ENCODE assay signal across 27 mouse cellular contexts in genomic region chr6:71322491-71322921, GRCm38 (mm10). TPM values are rescaled to one million over a fixed set of nuclear protein-coding genes. Genes with fewer than 3 reads are reported as not detected.
DNase-seq lines count a peak whose midpoint lies in the region; ATAC-seq and TF ChIP-seq lines count a peak whose summit lies in the region.
"Had no signal": no experiment of that assay in that cellular context is flagged by ENCODE, and none has a peak within 500 bp of the region (broad histone marks: within the 10 kb centered on the region; RNA-seq: fewer than 3 reads in every experiment).

Gene Cd8b1 (plus strand): TSS chr6:71322788.

- 73% methylated on average over 7 of the region's 7 CpGs for WGBS in heart, postnatal 0 days
- 64% methylated on average over 4 of the region's 7 CpGs for WGBS in heart, embryonic 11.5 days (ENCODE audit: insufficient replicate concordance)

- H3K4me1 ChIP-seq in heart, postnatal 0 days (ENCODE audit: control insufficient read depth, insufficient read depth): no peaks in the 10 kb centered on the region
- no peaks in the 10 kb centered on the region for H3K4me1 ChIP-seq in heart, embryonic 11.5 days (ENCODE audit: control insufficient read depth, insufficient read depth, low read length)
- H3K4me1 ChIP-seq: midbrain, embryonic 10.5 days; stomach, embryonic 15.5 days had no signal

- no peak for TF ChIP-seq EP300 in heart, postnatal 0 days (IDR thresholded peaks at IDR 0.05; ENCODE audit: low read depth)

- H3K36me3 ChIP-seq in heart, postnatal 0 days (replicated peaks; ENCODE audit: control insufficient read depth, insufficient read depth, low read length): no peaks in the 10 kb centered on the region
- no peaks in the 10 kb centered on the region for H3K36me3 ChIP-seq in heart, embryonic 11.5 days (ENCODE audit: control insufficient read depth, insufficient read depth, low read length)
- H3K36me3 ChIP-seq: midbrain, embryonic 10.5 days; stomach, embryonic 15.5 days had no signal

- no peak for TF ChIP-seq CTCF in heart, postnatal 0 days (IDR thresholded peaks at IDR 0.05; ENCODE audit: low read depth)

- no peak for DNase-seq in heart, postnatal 0 days (ENCODE audit: low spot score)
- DNase-seq in CD8-positive naive resting alpha-beta T cell, adult 2 months (ENCODE audit: low read depth in 2 of 2, low spot score in 2 of 2): peak; percentile 83 to 86
- peak; percentile 81 for DNase-seq in naive thymus-derived CD4-positive, alpha-beta T cell, adult 2 months (ENCODE audit: low read depth)
- DNase-seq in thymus, postnatal 14 days: peak; percentile 96
- no peak for DNase-seq in kidney, adult 18-20 months
- DNase-seq in adrenal gland, postnatal 14 days: no peak
- DNase-seq in layer of hippocampus, adult 9-11 months: no peak
- DNase-seq: adrenal gland, postnatal 10 days; B cell, adult 2 months; cerebellum, adult 18-20 months; cerebellum, postnatal 36 days; heart, adult 2 months; heart, postnatal 10 days; kidney, postnatal 10 days; lung, postnatal 36 days; retina, postnatal 1 day had no signal

- H3K27ac ChIP-seq in heart, postnatal 0 days (ENCODE audit: low read depth): peak within 1 kb of the TSS; percentile 20; the same call in 1 of the 2 replicates
- no peak within 1 kb of the TSS for H3K27ac ChIP-seq in heart, embryonic 11.5 days (ENCODE audit: low read depth, low read length)
- H3K27ac ChIP-seq: heart, adult 2 months; hindbrain, embryonic 14.5 days; midbrain, embryonic 10.5 days; stomach, embryonic 15.5 days had no signal

- H3K4me2 ChIP-seq in heart, postnatal 0 days (ENCODE audit: low read depth, low read length): no peak within 1 kb of the TSS; the same call in 1 of the 2 replicates
- H3K4me2 ChIP-seq in heart, embryonic 11.5 days: no peak within 1 kb of the TSS
- H3K4me2 ChIP-seq: hindbrain, embryonic 14.5 days; stomach, embryonic 15.5 days had no signal

- H3K27me3 ChIP-seq in heart, postnatal 0 days (ENCODE audit: control insufficient read depth, insufficient read depth, low read length): no peaks in the 10 kb centered on the region
- no peaks in the 10 kb centered on the region for H3K27me3 ChIP-seq in heart, embryonic 11.5 days (ENCODE audit: control insufficient read depth, insufficient read depth, low read length)
- H3K27me3 ChIP-seq: stomach, embryonic 15.5 days had no signal

- H3K4me3 ChIP-seq in heart, postnatal 0 days (ENCODE audit: low read depth, low read length): peak within 1 kb of the TSS; percentile 26; the same call in 1 of the 2 replicates
- H3K4me3 ChIP-seq in heart, embryonic 11.5 days (ENCODE audit: low read depth, low read length): no peak within 1 kb of the TSS
- H3K4me3 ChIP-seq: heart, adult 2 months; midbrain, embryonic 10.5 days; stomach, embryonic 15.5 days had no signal

- no peaks in the 10 kb centered on the region for H3K9me3 ChIP-seq in heart, postnatal 0 days (replicated peaks; ENCODE audit: control insufficient read depth, low read length)
- no peaks in the 10 kb centered on the region for H3K9me3 ChIP-seq in heart, embryonic 11.5 days (replicated peaks; ENCODE audit: control insufficient read depth, low read length)
- H3K9me3 ChIP-seq: midbrain, embryonic 10.5 days; stomach, embryonic 15.5 days had no signal

- no peak for ATAC-seq in heart, postnatal 0 days (ENCODE audit: insufficient read depth, low read depth)
- ATAC-seq in heart, embryonic 11.5 days (replicated peaks; ENCODE audit: insufficient number of reproducible peaks, low FRiP score, low TSS enrichment): no peak
- ATAC-seq: forebrain, embryonic 16.5 days; intestine, postnatal 0 days had no signal

- no peak within 1 kb of the TSS; the same call in 1 of the 2 replicates for H3K9ac ChIP-seq in heart, postnatal 0 days (replicated peaks; ENCODE audit: low read depth, low read length)
- no peak within 1 kb of the TSS for H3K9ac ChIP-seq in heart, embryonic 11.5 days (ENCODE audit: low read depth, low read length)
- H3K9ac ChIP-seq: hindbrain, embryonic 14.5 days; stomach, embryonic 15.5 days had no signal

RNA-seq across cellular contexts. Expression of gene Cd8b1, which starts in this region (rescaled TPM):
- total RNA-seq in heart, postnatal 0 days (2014; rRNA removed; ENCODE audit: low replicate concordance): 0.08 TPM in 1 of 2 replicates, not detected in the other
- 0.12 and 0.18 TPM in 2 replicates for polyA plus RNA-seq in heart, postnatal 0 days (2015; fragmentation: Nextera tagmentation; extraction: Ambion mirVana)
- not detected in 2 replicates for polyA plus RNA-seq in heart, embryonic 11.5 days (2014; fragmentation: Nextera tagmentation; extraction: Ambion mirVana)
- 1.1 and 7.5 TPM in 2 replicates for total RNA-seq in adrenal gland, postnatal 14 days (2021)
- total RNA-seq: gastrocnemius, adult 18-20 months; MEL had no signal
- polyA plus RNA-seq: embryonic facial prominence, embryonic 11.5 days; forebrain, embryonic 16.5 days; hindbrain, embryonic 14.5 days; limb, embryonic 14.5 days; neural tube, embryonic 14.5 days had no signal

Comparison
In these comparisons a context has a peak if more than half of its experiments do, and no peak if none do; other contexts are left out.
1. DNase-seq: peak in CD8-positive naive resting alpha-beta T cell, adult 2 months (2 of 2), naive thymus-derived CD4-positive, alpha-beta T cell, adult 2 months (single experiment) and thymus, postnatal 14 days (single experiment); none in heart, postnatal 0 days (single experiment), kidney, adult 18-20 months (single experiment), adrenal gland, postnatal 14 days (single experiment) and layer of hippocampus, adult 9-11 months (single experiment).